Mouse (Mus musculus): Measurements from ENCODE around the gene Srrm4.

GRCm38 (mm10) chr5:116490826-116491225, 100.8 kb downstream of the Srrm4 start:
- TF ChIP-seq CTCF (IDR thresholded peaks at IDR 0.05; ENCODE audit: insufficient read depth, low read depth, low read length) = no peak
- TF ChIP-seq POLR2A (IDR thresholded peaks at IDR 0.05; ENCODE audit: insufficient read depth, low read depth, low read length) = no peak
